Mouse (Mus musculus) forebrain, embryonic 11.5 days (tissue): Measurements from ENCODE around the gene L2hgdh. TPM values are rescaled to one million over a fixed set of nuclear protein-coding genes. Genes with fewer than 3 reads are reported as not detected.
"Not testable (repeated sequence)": the region's sequence is repeated elsewhere in the genome, so short reads cannot be mapped to it uniquely, and the experiment has no call there.

Source experiments
- ATAC-seq: fragments of 200-750 bp; cut with Nextera tagmentation; replicated peaks from 2 replicates; pipeline ENCODE4 v1.8.0; 2017; ENCODE audit warnings: moderate TSS enrichment; ENCODE audit not compliant: low FRiP score
- DNase-seq: peaks from one replicate; pipeline ENCODE4 v3.0.0-alpha.2; 2017; ENCODE audit warnings: low spot score
- H3K27ac ChIP-seq: fragments of 300-500 bp; sonication (generic); 2 replicates; pipeline ENCODE4 v1.5.1; 2014; ENCODE audit warnings: low read depth, low read length
- H3K27me3 ChIP-seq: fragments of 300-500 bp; sonication (generic); 2 replicates; pipeline ENCODE4 v1.6.1; 2014; ENCODE audit warnings: mild to moderate bottlenecking, low read length, mixed read lengths; ENCODE audit not compliant: control insufficient read depth, insufficient read depth
- H3K36me3 ChIP-seq: fragments of 300-500 bp; sonication (generic); 2 replicates; pipeline ENCODE4 v1.6.1; 2014; ENCODE audit warnings: mild to moderate bottlenecking, low read length, moderate library complexity, mixed read lengths; ENCODE audit not compliant: control insufficient read depth, insufficient read depth
- H3K4me1 ChIP-seq: fragments of 300-500 bp; sonication (generic); replicated peaks from 2 replicates; pipeline ENCODE4 v1.6.1; 2014; ENCODE audit warnings: low read length, mixed read lengths; ENCODE audit not compliant: control insufficient read depth, insufficient read depth
- H3K4me2 ChIP-seq: fragments of 300-500 bp; sonication (generic); 2 replicates; pipeline ENCODE4 v1.6.1; 2014; ENCODE audit warnings: low read depth, mild to moderate bottlenecking, low read length, moderate library complexity, mixed read lengths; ENCODE audit not compliant: severe bottlenecking
- H3K4me3 ChIP-seq: fragments of 300-500 bp; sonication (generic); 2 replicates; pipeline ENCODE4 v1.5.1; 2014; ENCODE audit warnings: low read depth, low read length
- H3K9ac ChIP-seq: fragments of 300-500 bp; sonication (generic); 2 replicates; pipeline ENCODE4 v1.6.1; 2014; ENCODE audit warnings: low read length
- H3K9me3 ChIP-seq: fragments of 300-500 bp; sonication (generic); 2 replicates; pipeline ENCODE4 v1.6.1; 2016; ENCODE audit warnings: low read length, mixed read lengths; ENCODE audit not compliant: control insufficient read depth
- WGBS: fragments of 180-500 bp; shearing (Covaris S2); extraction: QIAGEN DNeasy Blood & Tissue Kit; methylation state at CpG from one replicate; pipeline ENCODE4 v1.1.7; 2014; 5-methylcytosine and 5-hydroxymethylcytosine counted together
- microRNA counts: library from miRNA; unstranded; fragments of <30 nt; microRNA quantifications from one replicate; lab custom pipeline; 2015
- microRNA-seq: library from miRNA; unstranded; fragments of <30 nt; microRNA quantifications from one replicate; pipeline ENCODE4, GENCODE M21; 2016; ENCODE audit not compliant: insufficient number of aligned reads
- polyA plus RNA-seq: library from polyadenylated mRNA; unstranded; fragments of >200 nt; fragmentation: Nextera tagmentation; extraction: Ambion mirVana; gene quantifications from 2 replicates; pipeline ENCODE4 v1.2.1, GENCODE M21; 2014

L2hgdh gene
- polyA plus RNA-seq, 1 experiment from 2014 or later: 16.3 TPM

DNA sequence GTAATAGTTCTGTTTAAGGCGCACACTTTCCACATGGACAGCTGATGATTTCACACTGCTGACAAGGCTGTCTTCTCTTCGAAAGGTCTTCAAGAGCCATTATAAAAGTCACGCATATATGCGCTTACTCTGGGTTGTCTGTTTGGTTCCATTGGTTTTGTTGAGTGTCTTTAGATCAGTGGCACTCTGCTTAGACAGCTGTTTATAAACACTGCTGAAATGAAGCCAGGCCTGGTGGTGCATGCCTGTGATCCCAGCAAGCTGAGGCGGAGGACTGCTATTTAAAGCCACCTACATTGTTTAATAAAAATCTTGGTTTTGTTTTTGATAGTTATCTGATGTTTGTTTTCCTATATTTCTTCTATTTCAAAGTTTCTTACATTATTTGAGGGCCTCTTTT lies 58.0 kb downstream of the L2hgdh start:
- Histone ChIP-seq H3K36me3 (no peaks in the 10 kb centered on the region), H3K4me3 (no peak overlapping the region), H3K27ac (no peak overlapping the region), H3K4me1 (no peaks in the 10 kb centered on the region), H3K27me3 (no peaks in the 10 kb centered on the region), H3K4me2 (no peak overlapping the region), H3K9me3 (no peaks in the 10 kb centered on the region), H3K9ac (no peak overlapping the region)
- 97% methylated on average over 5 of the region's 5 CpGs for WGBS
- ATAC-seq (no peak), DNase-seq (no peak)

DNA sequence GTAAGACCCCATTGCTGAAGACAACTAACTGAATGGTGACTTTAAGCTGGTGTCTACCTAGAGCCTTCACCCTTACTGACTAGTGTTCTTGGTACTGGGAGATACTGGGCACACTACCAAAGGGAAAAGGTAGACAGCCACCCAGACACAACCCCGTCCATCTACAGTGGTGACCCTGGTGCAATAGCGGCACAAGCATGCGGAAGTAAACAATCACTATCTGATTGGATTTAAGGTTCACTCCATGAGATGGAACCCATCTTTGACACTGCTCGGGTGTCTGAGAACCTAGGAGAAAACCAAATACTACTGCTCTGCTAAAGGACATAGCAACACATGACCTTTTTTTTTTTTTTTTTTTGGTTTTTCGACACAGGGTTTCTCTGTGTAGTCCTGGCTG lies 63.0 kb downstream of the L2hgdh start:
- H3K27me3 ChIP-seq: no peaks in the 10 kb centered on the region
- no peak overlapping the region for H3K4me3 ChIP-seq
- H3K9ac ChIP-seq: no peak overlapping the region
- H3K36me3 ChIP-seq: no peaks in the 10 kb centered on the region
- H3K4me2 ChIP-seq: no peak overlapping the region
- H3K9me3 ChIP-seq: no peaks in the 10 kb centered on the region
- no peak for ATAC-seq
- H3K27ac ChIP-seq: no peak overlapping the region
- no peak for DNase-seq
- no peaks in the 10 kb centered on the region for H3K4me1 ChIP-seq
- 94% methylated on average over 5 of the region's 5 CpGs for WGBS

DNA sequence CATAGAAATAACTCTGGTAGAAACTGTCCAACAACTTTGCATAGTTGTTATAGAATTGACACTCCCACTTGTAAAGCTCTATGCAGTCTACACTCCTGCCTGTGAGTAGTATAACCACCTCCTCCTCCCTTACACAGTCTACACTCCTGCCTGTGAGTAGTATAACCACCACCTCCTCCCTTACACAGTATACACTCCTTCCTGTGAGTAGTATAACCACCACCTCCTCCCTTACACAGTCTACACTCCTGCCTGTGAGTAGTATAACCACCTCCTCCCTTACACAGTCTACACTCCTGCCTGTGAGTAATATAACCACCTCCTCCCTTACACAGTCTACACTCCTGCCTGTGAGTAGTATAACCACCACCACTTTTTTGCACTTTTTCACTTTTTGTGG lies 70.7 kb downstream of the L2hgdh start:
- not testable (repeated sequence) for H3K9me3 ChIP-seq, H3K9ac ChIP-seq, H3K36me3 ChIP-seq, H3K27me3 ChIP-seq, H3K4me3 ChIP-seq, H3K4me1 ChIP-seq, H3K4me2 ChIP-seq, H3K27ac ChIP-seq
- ATAC-seq: peak; percentile 84
- DNase-seq: peak; percentile 53

DNA sequence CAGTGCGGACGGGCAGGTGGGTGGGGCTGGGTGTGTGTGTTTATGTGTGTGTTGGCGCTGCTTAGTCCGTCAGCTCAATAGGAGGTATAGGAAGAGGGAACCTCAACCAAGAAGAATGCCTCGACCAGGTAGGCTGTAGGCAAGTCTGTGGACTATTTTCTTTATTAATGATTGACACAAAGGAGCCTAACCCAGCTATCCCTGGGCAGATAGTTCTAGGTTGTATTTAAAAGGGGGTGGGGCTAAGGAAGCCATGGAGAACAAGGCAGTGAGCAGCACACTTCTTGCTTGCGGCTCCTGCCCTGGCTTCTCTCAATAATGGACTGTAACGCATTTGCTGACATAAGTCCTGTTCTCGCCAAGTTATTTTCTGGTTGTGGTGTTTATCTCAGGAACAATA lies 75.2 kb downstream of the L2hgdh start:
- H3K9me3 ChIP-seq: no peaks in the 10 kb centered on the region
- ATAC-seq (no peak), DNase-seq (no peak)
- 87% methylated on average over 8 of the region's 8 CpGs for WGBS
- no peak overlapping the region for H3K27ac ChIP-seq
- no peaks in the 10 kb centered on the region for H3K27me3 ChIP-seq
- no peak overlapping the region for H3K9ac ChIP-seq
- no peak overlapping the region for H3K4me2 ChIP-seq
- H3K4me1 ChIP-seq: no peaks in the 10 kb centered on the region
- H3K4me3 ChIP-seq: no peak overlapping the region
- peaks cover 7% of the 10 kb centered on the region for H3K36me3 ChIP-seq

DNA sequence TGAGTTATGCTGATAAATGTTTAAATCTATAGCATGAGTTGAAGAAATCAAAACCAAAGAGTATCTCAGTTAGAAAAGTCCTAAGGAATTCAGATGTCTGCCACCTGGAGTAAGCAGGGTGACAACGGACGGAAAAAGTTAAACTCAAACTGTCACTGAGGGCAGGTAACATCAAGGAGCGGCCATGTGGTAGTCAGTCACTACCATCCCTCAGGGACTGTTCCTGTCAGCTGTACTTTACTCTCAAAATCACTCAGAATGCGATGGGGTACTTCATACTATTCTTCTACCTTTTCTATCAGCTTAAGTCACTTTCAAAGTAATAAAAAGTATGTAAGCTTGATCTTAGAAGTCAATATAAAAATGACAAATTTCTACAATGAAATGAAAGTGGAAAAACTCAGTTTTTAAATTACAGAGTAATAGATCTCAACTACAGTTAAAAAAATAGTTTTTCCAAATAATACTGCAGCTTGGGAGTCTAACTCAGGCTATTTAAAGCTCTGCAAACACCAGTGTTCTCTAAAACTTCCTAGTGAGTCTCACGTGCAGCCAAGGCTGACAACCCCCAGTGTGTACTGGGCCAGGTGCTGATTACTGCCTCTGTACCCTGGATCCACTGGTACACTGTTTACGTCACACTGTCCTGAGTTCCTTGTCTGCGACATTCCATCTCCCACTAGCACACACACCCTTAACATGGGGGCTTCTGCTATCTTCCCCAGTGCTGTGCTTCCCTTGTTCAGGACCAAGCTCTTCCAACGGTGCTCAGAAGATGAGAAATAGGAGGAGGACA lies 78.7 kb downstream of the L2hgdh start:
- no peak overlapping the region for H3K4me2 ChIP-seq
- H3K27me3 ChIP-seq: no peaks in the 10 kb centered on the region
- no peaks in the 10 kb centered on the region for H3K4me1 ChIP-seq
- ATAC-seq (no peak), DNase-seq (no peak)
- no peak overlapping the region for H3K27ac ChIP-seq
- H3K9ac ChIP-seq: no peak overlapping the region
- H3K9me3 ChIP-seq: no peaks in the 10 kb centered on the region
- H3K4me3 ChIP-seq: no peak overlapping the region
- WGBS: 91% methylated on average over 8 of the region's 8 CpGs
- peaks cover 3% of the 10 kb centered on the region; the same call in 1 of the 2 replicates for H3K36me3 ChIP-seq

DNA sequence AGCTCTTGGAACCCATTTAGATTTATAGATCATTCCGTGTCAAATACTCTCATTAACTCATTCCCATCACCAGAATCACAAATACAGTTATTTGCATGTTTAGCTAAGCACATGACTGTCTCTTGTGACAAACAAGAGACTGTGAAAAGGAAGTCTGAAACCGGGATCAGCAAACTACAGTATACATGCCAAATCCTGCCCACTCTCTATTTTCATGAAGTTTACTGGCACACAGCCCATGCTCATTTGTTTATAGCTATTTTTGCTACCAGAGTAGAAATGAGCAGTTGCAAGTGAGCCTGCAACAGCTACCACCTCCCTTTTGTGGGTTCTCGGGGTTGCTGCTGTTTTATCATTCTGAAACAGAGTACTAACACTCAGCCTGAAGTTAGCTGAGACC lies 79.8 kb downstream of the L2hgdh start:
- Histone ChIP-seq H3K9ac (no peak overlapping the region), H3K27me3 (no peaks in the 10 kb centered on the region), H3K4me2 (no peak overlapping the region), H3K4me1 (no peaks in the 10 kb centered on the region), H3K36me3 (peaks cover 3% of the 10 kb centered on the region; the same call in 1 of the 2 replicates), H3K27ac (no peak overlapping the region), H3K9me3 (no peaks in the 10 kb centered on the region), H3K4me3 (no peak overlapping the region)
- ATAC-seq (no peak), DNase-seq (no peak)
- 92% methylated on average over 3 of the region's 3 CpGs for WGBS

DNA sequence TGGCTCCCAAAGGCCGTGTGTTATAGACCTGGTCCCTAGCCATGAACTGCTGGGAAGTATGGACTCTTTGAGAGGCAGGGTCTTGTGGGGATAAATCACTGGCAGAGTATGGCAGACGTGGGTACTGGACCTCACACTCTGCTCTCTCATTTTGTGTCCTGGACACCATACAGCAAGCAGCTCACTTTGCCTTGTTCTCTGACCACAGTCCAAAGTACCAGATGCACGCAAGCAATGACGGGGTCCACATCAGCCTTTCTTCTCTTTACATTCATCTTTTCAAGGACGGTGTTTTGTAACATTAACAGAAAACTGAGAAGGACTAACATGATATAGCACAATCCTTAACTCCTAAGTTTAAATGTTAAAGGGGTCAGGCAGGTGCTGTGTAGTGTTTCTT lies 81.8 kb downstream of the L2hgdh start:
- WGBS: 88% methylated on average over 5 of the region's 5 CpGs

More for the DNA sequence above, 81.8 kb downstream of the L2hgdh start:
- Histone ChIP-seq H3K4me3 (no peak overlapping the region), H3K27ac (no peak overlapping the region), H3K9me3 (no peaks in the 10 kb centered on the region), H3K4me1 (no peaks in the 10 kb centered on the region), H3K9ac (no peak overlapping the region), H3K27me3 (no peaks in the 10 kb centered on the region), H3K36me3 (peaks cover 2% of the 10 kb centered on the region; the same call in 1 of the 2 replicates), H3K4me2 (no peak overlapping the region)
- no peak for ATAC-seq
- no peak for DNase-seq

MicroRNAs encoded within 50 kb of the gene (microRNA counts, 519-probe panel; counts per million panel counts)
- microRNA mmu-miR-681 (lab: Ali Mortazavi, UCI): 31.2 counts per million

Small RNA genes within 50 kb of the gene (microRNA-seq; reads per million reads assigned to microRNA genes)
- gene Mir681: not detected

Other genes starting within 250 kb of the L2hgdh start
- 25.6 and 26.1 TPM in 2 replicates for gene Vcpkmt, start 141.8 kb downstream of the L2hgdh start, polyA plus RNA-seq
- 13.1 and 13.3 TPM in 2 replicates for gene Sos2, start 43.0 kb downstream of the L2hgdh start, polyA plus RNA-seq
- gene Atp5s, start 77 bp upstream of the L2hgdh start, polyA plus RNA-seq: 18.9 and 23.6 TPM in 2 replicates
- gene Cdkl1, start 66.4 kb upstream of the L2hgdh start, polyA plus RNA-seq: 0.31 and 0.81 TPM in 2 replicates
- 29.8 and 32.4 TPM in 2 replicates for gene Atl1, start 167.7 kb upstream of the L2hgdh start, polyA plus RNA-seq
- 31.4 and 32.7 TPM in 2 replicates for gene Map4k5, start 168.3 kb upstream of the L2hgdh start, polyA plus RNA-seq